Mouse (Mus musculus) midbrain, embryonic 10.5 days (tissue): ENCODE measurements at regions not wholly inside any gene's neighbourhood (a gene's known extent, or its start where the extent isn't known, plus 50 kb on each side); places are given as distances from the start of the nearest gene placed in this dataset.

Source experiments
- DNase-seq: peaks from one replicate; pipeline ENCODE4 v3.0.0-alpha.2; 2017; ENCODE audit warnings: low spot score
- H3K27ac ChIP-seq: fragments of 300-500 bp; sonication (generic); replicated peaks from 2 replicates; pipeline ENCODE4 v1.5.1; 2016; ENCODE audit warnings: mild to moderate bottlenecking
- H3K27me3 ChIP-seq: fragments of 300-500 bp; sonication (generic); 2 replicates; pipeline ENCODE4 v1.6.1; 2016; ENCODE audit warnings: low read depth, mild to moderate bottlenecking; ENCODE audit not compliant: poor library complexity, severe bottlenecking
- H3K36me3 ChIP-seq: fragments of 300-500 bp; sonication (generic); 2 replicates; pipeline ENCODE4 v1.6.1; 2016; ENCODE audit warnings: mild to moderate bottlenecking, moderate library complexity
- H3K4me1 ChIP-seq: fragments of 300-500 bp; sonication (generic); 2 replicates; pipeline ENCODE4 v1.6.1; 2016
- H3K4me3 ChIP-seq: fragments of 300-500 bp; sonication (generic); 2 replicates; pipeline ENCODE4 v1.5.1; 2016; ENCODE audit warnings: mild to moderate bottlenecking, moderate library complexity
- H3K9me3 ChIP-seq: fragments of 300-500 bp; sonication (generic); replicated peaks from 2 replicates; pipeline ENCODE4 v1.6.1; 2016; ENCODE audit warnings: mild to moderate bottlenecking
- WGBS: fragments of 180-500 bp; shearing (Covaris S2); methylation state at CpG from one replicate; pipeline ENCODE4 v1.1.7; 2016; 5-methylcytosine and 5-hydroxymethylcytosine counted together

GRCm38 (mm10) chr14:62144385-62145030 is 147.9 kb upstream of the Rnaseh2b start:
- no peak overlapping the region for H3K27ac ChIP-seq
- H3K9me3 ChIP-seq, result no peaks in the 10 kb centered on the region
- H3K4me1 ChIP-seq, result no peaks in the 10 kb centered on the region
- no peak for DNase-seq
- H3K4me3 ChIP-seq, result no peak overlapping the region
- no peaks in the 10 kb centered on the region for H3K36me3 ChIP-seq
- H3K27me3 ChIP-seq, result no peaks in the 10 kb centered on the region
- WGBS, result 83% methylated on average over 17 of the region's 17 CpGs

GRCm38 (mm10) chr14:62157038-62157716 is 135.2 kb upstream of the Rnaseh2b start:
- Histone ChIP-seq H3K27ac (no peak overlapping the region), H3K4me1 (no peaks in the 10 kb centered on the region), H3K9me3 (no peaks in the 10 kb centered on the region), H3K4me3 (no peak overlapping the region), H3K36me3 (no peaks in the 10 kb centered on the region), H3K27me3 (no peaks in the 10 kb centered on the region)
- 82% methylated on average over 7 of the region's 7 CpGs for WGBS
- DNase-seq, result no peak

- H3K27ac ChIP-seq, result no peak overlapping the region
- no peaks in the 10 kb centered on the region for H3K27me3 ChIP-seq
- no peak overlapping the region for H3K4me3 ChIP-seq
- no peak for DNase-seq
- no peaks in the 10 kb centered on the region for H3K36me3 ChIP-seq
- no peaks in the 10 kb centered on the region for H3K9me3 ChIP-seq
- 83% methylated on average over 2 of the region's 2 CpGs for WGBS
- H3K4me1 ChIP-seq, result no peaks in the 10 kb centered on the region
Measured at GRCm38 (mm10) chr14:62159690-62160089, 132.7 kb upstream of the Rnaseh2b start.

GRCm38 (mm10) chr14:62163120-62163796 is 129.1 kb upstream of the Rnaseh2b start:
- no peaks in the 10 kb centered on the region for H3K27me3 ChIP-seq
- H3K4me3 ChIP-seq, result no peak overlapping the region
- H3K36me3 ChIP-seq, result no peaks in the 10 kb centered on the region
- peaks cover 9% of the 10 kb centered on the region for H3K4me1 ChIP-seq
- H3K27ac ChIP-seq, result no peak overlapping the region
- no peaks in the 10 kb centered on the region for H3K9me3 ChIP-seq
- DNase-seq, result no peak
- 79% methylated on average over 12 of the region's 12 CpGs for WGBS

GRCm38 (mm10) chr14:62164918-62165317 is 127.5 kb upstream of the Rnaseh2b start:
- Histone ChIP-seq H3K27me3 (no peaks in the 10 kb centered on the region), H3K4me1 (peaks cover 10% of the 10 kb centered on the region), H3K4me3 (no peak overlapping the region), H3K36me3 (no peaks in the 10 kb centered on the region), H3K27ac (no peak overlapping the region), H3K9me3 (no peaks in the 10 kb centered on the region)
- 81% methylated on average over 4 of the region's 4 CpGs for WGBS
- no peak for DNase-seq

GRCm38 (mm10) chr14:62166006-62166405 is 126.4 kb upstream of the Rnaseh2b start:
- peaks cover 20% of the 10 kb centered on the region for H3K4me1 ChIP-seq
- H3K9me3 ChIP-seq, result no peaks in the 10 kb centered on the region
- no peaks in the 10 kb centered on the region for H3K27me3 ChIP-seq
- DNase-seq, result no peak
- 0 out of 2 replicates have a peak overlapping the region, but pooled peaks have one; percentile 24 for H3K27ac ChIP-seq
- no peak overlapping the region for H3K4me3 ChIP-seq
- WGBS, result 83% methylated on average over 1 of the region's 1 CpGs
- no peaks in the 10 kb centered on the region for H3K36me3 ChIP-seq

- Histone ChIP-seq H3K9me3 (no peaks in the 10 kb centered on the region), H3K4me3 (no peak overlapping the region), H3K27me3 (no peaks in the 10 kb centered on the region), H3K27ac (peak overlapping the region; percentile 68; the same call in 1 of the 2 replicates), H3K4me1 (peaks cover 24% of the 10 kb centered on the region), H3K36me3 (no peaks in the 10 kb centered on the region)
- DNase-seq, result no peak
- 53% methylated on average over 5 of the region's 5 CpGs for WGBS
Measured at GRCm38 (mm10) chr14:62166596-62166995, 125.8 kb upstream of the Rnaseh2b start.

- Histone ChIP-seq H3K36me3 (no peaks in the 10 kb centered on the region), H3K27ac (peak overlapping the region; percentile 68), H3K27me3 (no peaks in the 10 kb centered on the region), H3K4me3 (no peak overlapping the region), H3K4me1 (peaks cover 27% of the 10 kb centered on the region), H3K9me3 (no peaks in the 10 kb centered on the region)
- WGBS, result 82% methylated on average over 6 of the region's 6 CpGs
- no peak for DNase-seq
Measured at GRCm38 (mm10) chr14:62167090-62167489, 125.3 kb upstream of the Rnaseh2b start.

GRCm38 (mm10) chr14:62168711-62169110 is 123.7 kb upstream of the Rnaseh2b start:
- WGBS, result 91% methylated on average over 6 of the region's 6 CpGs
- Histone ChIP-seq H3K27me3 (no peaks in the 10 kb centered on the region), H3K4me3 (no peak overlapping the region), H3K27ac (no peak overlapping the region), H3K36me3 (no peaks in the 10 kb centered on the region), H3K9me3 (no peaks in the 10 kb centered on the region), H3K4me1 (peaks cover 39% of the 10 kb centered on the region)
- no peak for DNase-seq

- no peak for DNase-seq
- no peaks in the 10 kb centered on the region for H3K27me3 ChIP-seq
- no peaks in the 10 kb centered on the region for H3K9me3 ChIP-seq
- H3K36me3 ChIP-seq, result no peaks in the 10 kb centered on the region
- 64% methylated on average over 5 of the region's 5 CpGs for WGBS
- no peak overlapping the region for H3K27ac ChIP-seq
- H3K4me1 ChIP-seq, result peaks cover 56% of the 10 kb centered on the region
- no peak overlapping the region for H3K4me3 ChIP-seq
Measured at GRCm38 (mm10) chr14:62170385-62170784, 122.0 kb upstream of the Rnaseh2b start.

GRCm38 (mm10) chr14:62171256-62172047 is 120.9 kb upstream of the Rnaseh2b start:
- Histone ChIP-seq H3K36me3 (no peaks in the 10 kb centered on the region), H3K27me3 (no peaks in the 10 kb centered on the region), H3K9me3 (no peaks in the 10 kb centered on the region), H3K27ac (no peak overlapping the region), H3K4me1 (peaks cover 58% of the 10 kb centered on the region), H3K4me3 (no peak overlapping the region)
- DNase-seq, result no peak
- WGBS, result 82% methylated on average over 15 of the region's 15 CpGs

- WGBS, result 72% methylated on average over 16 of the region's 16 CpGs
- no peaks in the 10 kb centered on the region for H3K9me3 ChIP-seq
Measured at GRCm38 (mm10) chr14:62173835-62174530, 118.4 kb upstream of the Rnaseh2b start.

More at GRCm38 (mm10) chr14:62173835-62174530, 118.4 kb upstream of the Rnaseh2b start:
- Histone ChIP-seq H3K36me3 (no peaks in the 10 kb centered on the region), H3K4me1 (peaks cover 50% of the 10 kb centered on the region), H3K27me3 (no peaks in the 10 kb centered on the region), H3K4me3 (no peak overlapping the region), H3K27ac (no peak overlapping the region)
- DNase-seq, result no peak
